ENCODE assay signal across 19 mouse cellular contexts in the genomic region with DNA sequence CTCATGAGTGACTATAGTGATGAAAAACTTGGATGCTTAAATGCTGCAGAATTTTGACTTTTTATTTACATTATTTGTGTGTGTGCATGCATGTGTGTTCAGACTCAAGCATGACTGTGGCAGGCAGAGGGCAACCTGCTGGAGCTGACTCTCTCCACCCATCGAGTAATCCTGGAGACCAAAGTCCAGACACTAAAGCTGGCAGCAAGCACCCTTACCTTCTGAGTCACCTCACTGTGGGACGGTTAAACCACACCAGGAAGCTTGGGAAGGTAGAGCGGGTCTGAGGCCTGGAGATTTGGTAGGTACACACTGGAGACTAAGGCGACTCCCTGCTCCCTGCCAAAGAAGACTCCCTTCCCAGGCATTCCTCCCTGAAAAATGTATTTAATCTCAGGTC. TPM values are rescaled to one million over a fixed set of nuclear protein-coding genes. Genes with fewer than 3 reads are reported as not detected.
DNase-seq lines count a peak whose midpoint lies in the region; ATAC-seq lines count a peak whose summit lies in the region.
"Had no signal": no experiment of that assay in that cellular context is flagged by ENCODE, and none has a peak within 500 bp of the region (broad histone marks: within the 10 kb centered on the region; RNA-seq: fewer than 3 reads in every experiment).

No protein-coding gene starts in this region.

- no peak overlapping the region for H3K27ac ChIP-seq in forebrain, embryonic 15.5 days (replicated peaks)
- H3K27ac ChIP-seq in forebrain, embryonic 16.5 days (ENCODE audit: low read length), result no peak overlapping the region
- peak overlapping the region; percentile 72 for H3K27ac ChIP-seq in intestine, embryonic 16.5 days (ENCODE audit: low read length)
- H3K27ac ChIP-seq: embryonic facial prominence, embryonic 13.5 days; liver, embryonic 15.5 days; midbrain, embryonic 15.5 days had no signal

- peak; percentile 57 for DNase-seq in 416B (ENCODE audit: low read depth)
- DNase-seq in kidney, postnatal 25 days, result peak; percentile 53 to 68
- no peak for DNase-seq in layer of hippocampus, adult 8-10 months (ENCODE audit: low spot score in 2 of 2)
- DNase-seq in heart, adult 9 months (ENCODE audit: low spot score in 2 of 2), result no peak
- DNase-seq in layer of hippocampus, postnatal 25 days (ENCODE audit: extremely low spot score in 1 of 2, low spot score in 1 of 2), result no peak
- DNase-seq: adrenal gland, postnatal 25 days; cerebellum, adult 8-10 months; heart, adult 18-20 months; left cerebral cortex, postnatal 4 days; lung, postnatal 10 days; thymus, postnatal 4 days had no signal

- no peaks in the 10 kb centered on the region for H3K27me3 ChIP-seq in forebrain, embryonic 15.5 days
- H3K27me3 ChIP-seq in forebrain, embryonic 16.5 days (replicated peaks; ENCODE audit: control insufficient read depth, insufficient read depth, low read length), result no peaks in the 10 kb centered on the region
- H3K27me3 ChIP-seq in intestine, embryonic 16.5 days (replicated peaks; ENCODE audit: control insufficient read depth, insufficient read depth, low read length), result no peaks in the 10 kb centered on the region
- H3K27me3 ChIP-seq: embryonic facial prominence, embryonic 13.5 days; liver, embryonic 15.5 days; midbrain, embryonic 15.5 days; Patski had no signal

- H3K4me1 ChIP-seq in forebrain, embryonic 15.5 days, result no peaks in the 10 kb centered on the region
- no peaks in the 10 kb centered on the region for H3K4me1 ChIP-seq in forebrain, embryonic 16.5 days (replicated peaks; ENCODE audit: control insufficient read depth, insufficient read depth, low read length)
- H3K4me1 ChIP-seq in intestine, embryonic 16.5 days (ENCODE audit: control insufficient read depth, insufficient read depth, low read length), result no peaks in the 10 kb centered on the region
- H3K4me1 ChIP-seq: embryonic facial prominence, embryonic 13.5 days; liver, embryonic 15.5 days; midbrain, embryonic 15.5 days had no signal

- no peak overlapping the region for H3K4me2 ChIP-seq in forebrain, embryonic 15.5 days (replicated peaks)
- H3K4me2 ChIP-seq in forebrain, embryonic 16.5 days (ENCODE audit: low read length), result no peak overlapping the region
- H3K4me2 ChIP-seq in intestine, embryonic 16.5 days (ENCODE audit: low read depth, low read length), result no peak overlapping the region
- H3K4me2 ChIP-seq: embryonic facial prominence, embryonic 13.5 days; liver, embryonic 15.5 days; midbrain, embryonic 15.5 days had no signal

- no peak overlapping the region for H3K4me3 ChIP-seq in forebrain, embryonic 15.5 days
- H3K4me3 ChIP-seq in forebrain, embryonic 16.5 days (replicated peaks; ENCODE audit: low read length), result no peak overlapping the region
- H3K4me3 ChIP-seq in intestine, embryonic 16.5 days (ENCODE audit: low read length), result no peak overlapping the region
- H3K4me3 ChIP-seq: embryonic facial prominence, embryonic 13.5 days; liver, embryonic 15.5 days; midbrain, embryonic 15.5 days had no signal

- peaks cover 4% of the 10 kb centered on the region; the same call in 1 of the 2 replicates for H3K9me3 ChIP-seq in forebrain, embryonic 15.5 days
- H3K9me3 ChIP-seq in forebrain, embryonic 16.5 days (ENCODE audit: control insufficient read depth, low read length), result no peaks in the 10 kb centered on the region; the same call in 1 of the 2 replicates
- no peaks in the 10 kb centered on the region for H3K9me3 ChIP-seq in intestine, embryonic 16.5 days (ENCODE audit: control insufficient read depth, low read length)
- H3K9me3 ChIP-seq: liver, embryonic 15.5 days; midbrain, embryonic 15.5 days had no signal

- WGBS in forebrain, embryonic 15.5 days, result 94% methylated on average over 4 of the region's 4 CpGs
- 91% methylated on average over 4 of the region's 4 CpGs for WGBS in forebrain, embryonic 16.5 days
- 69% methylated on average over 4 of the region's 4 CpGs for WGBS in intestine, embryonic 16.5 days

- peak; percentile 23; the same call in 1 of the 2 replicates for ATAC-seq in forebrain, embryonic 15.5 days (replicated peaks)
- ATAC-seq in forebrain, embryonic 16.5 days, result no peak
- peak; percentile 98 for ATAC-seq in intestine, embryonic 16.5 days
- ATAC-seq: inflammation-experienced regulatory T-cells, adult 6 months; midbrain, embryonic 15.5 days; Patski had no signal

- no peaks in the 10 kb centered on the region for H3K36me3 ChIP-seq in forebrain, embryonic 15.5 days
- no peaks in the 10 kb centered on the region for H3K36me3 ChIP-seq in forebrain, embryonic 16.5 days (ENCODE audit: control insufficient read depth, insufficient read depth)
- H3K36me3 ChIP-seq in intestine, embryonic 16.5 days (ENCODE audit: control insufficient read depth, insufficient read depth, low read length), result no peaks in the 10 kb centered on the region
- H3K36me3 ChIP-seq: liver, embryonic 15.5 days; midbrain, embryonic 15.5 days had no signal

- no peak overlapping the region for H3K9ac ChIP-seq in forebrain, embryonic 15.5 days (replicated peaks)
- no peak overlapping the region for H3K9ac ChIP-seq in forebrain, embryonic 16.5 days (replicated peaks; ENCODE audit: low read depth, low read length)
- no peak overlapping the region for H3K9ac ChIP-seq in intestine, embryonic 16.5 days (ENCODE audit: low read depth, low read length)
- H3K9ac ChIP-seq: embryonic facial prominence, embryonic 13.5 days; liver, embryonic 15.5 days; midbrain, embryonic 15.5 days had no signal

RNA-seq across cellular contexts. Expression of a gene that starts 38.0 kb away (rescaled TPM):
- polyA plus RNA-seq in forebrain, embryonic 15.5 days (2015; fragmentation: Nextera tagmentation; extraction: Ambion mirVana), result 60.0 and 62.5 TPM in 2 replicates
- 71.0 and 74.2 TPM in 2 replicates for polyA plus RNA-seq in forebrain, embryonic 16.5 days (2015; fragmentation: Nextera tagmentation; extraction: Ambion mirVana)
- 42.6 and 44.4 TPM in 2 replicates for polyA plus RNA-seq in intestine, embryonic 16.5 days (2015; fragmentation: Nextera tagmentation; extraction: Ambion mirVana)
- total RNA-seq in layer of hippocampus, adult 8-10 months (2022), result 100 to 1,000 TPM; 210 to 228 (median 216) TPM
- total RNA-seq in layer of hippocampus, postnatal 25 days (2021), result 100 to 1,000 TPM; 219 to 233 TPM

Comparison
In these comparisons a context has a peak if more than half of its experiments do, and no peak if none do; other contexts are left out.
1. DNase-seq: peak in 416B (single experiment) and kidney, postnatal 25 days (2 of 2); none in layer of hippocampus, adult 8-10 months (0 of 2), heart, adult 9 months (0 of 2) and layer of hippocampus, postnatal 25 days (0 of 2).